Mouse (Mus musculus) small intestine, adult 2 months (tissue): ENCODE results near the gene Lrg1.

Source experiments
- CTCF ChIP-seq: fragments of 200-500 bp; IDR thresholded peaks from 2 replicates; pipeline ENCODE4 v1.5.1; 2012; ENCODE audit warnings: low read depth, mild to moderate bottlenecking, control low read depth, inconsistent platforms, low read length, moderate library complexity, mixed read lengths; ENCODE audit not compliant: insufficient replicate concordance, insufficient read length; ENCODE audit errors: extremely low read depth
- POLR2A ChIP-seq: fragments of 200-500 bp; IDR thresholded peaks from 2 replicates; pipeline ENCODE4 v1.6.1; 2012; ENCODE audit warnings: low read depth, mild to moderate bottlenecking, control low read depth, inconsistent platforms, low read length, moderate library complexity

DNA sequence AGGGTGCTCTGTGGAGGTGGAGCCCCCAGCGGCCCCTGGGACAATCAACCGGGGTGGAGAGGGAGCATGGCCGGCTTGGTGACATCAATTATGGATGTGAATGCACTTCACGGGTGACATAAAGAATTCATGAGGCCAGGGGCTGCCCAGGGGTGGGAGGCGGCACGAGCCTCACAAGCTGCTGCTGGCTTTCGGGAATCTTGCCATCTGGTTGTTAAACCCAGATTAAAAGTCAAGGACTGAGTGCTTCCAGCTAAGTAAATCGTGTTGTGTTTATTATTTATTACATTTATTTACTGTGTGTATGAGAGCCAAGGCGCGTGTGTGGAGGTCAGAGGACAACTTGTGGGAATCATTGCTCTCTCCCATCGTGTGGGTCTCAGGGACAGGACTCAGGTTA lies 43.9 kb upstream of the Lrg1 start:
- TF ChIP-seq CTCF: no peak
- TF ChIP-seq POLR2A: no peak
